Mouse (Mus musculus): Measurements from ENCODE around the gene Pcgf2. TPM values are rescaled to one million over a fixed set of nuclear protein-coding genes. Genes with fewer than 3 reads are reported as not detected.
"Not testable (repeated sequence)": the region's sequence is repeated elsewhere in the genome, so short reads cannot be mapped to it uniquely, and the experiment has no call there.

The Pcgf2 gene
- polyA plus RNA-seq, 1 experiment from 2014 or later: 19.7 TPM

- Histone ChIP-seq H3K4me2 (peak overlapping the region; percentile 89), H3K27ac (ENCODE audit: low read depth) (peak overlapping the region; percentile 85), H3K36me3 (ENCODE audit: insufficient read depth) (no peaks in the 10 kb centered on the region), H3K9me3 (ENCODE audit: low read depth, low read length) (no peaks in the 10 kb centered on the region), H3K4me1 (ENCODE audit: insufficient read depth) (peaks cover 26% of the 10 kb centered on the region), H3K4me3 (ENCODE audit: low read depth, low read length) (peak overlapping the region; percentile 88), H3K27me3 (ENCODE audit: insufficient read depth, low read length) (peaks cover 17% of the 10 kb centered on the region), H3K9ac (peak overlapping the region; percentile 89)
- ATAC-seq (ENCODE audit: insufficient read depth) (peak; percentile 86), DNase-seq (peak; percentile 86)
- under 1% methylated on average over 66 of the region's 78 CpGs for WGBS
- TF ChIP-seq CTCF (IDR thresholded peaks at IDR 0.05; ENCODE audit: low read depth): no peak
Observed at GRCm38 (mm10) chr11:97659990-97660714, 40.1 kb downstream of the Pcgf2 start.

- ATAC-seq (ENCODE audit: insufficient read depth) (no peak), DNase-seq (peak; percentile 18)
- H3K4me3 ChIP-seq (ENCODE audit: low read depth, low read length): peak overlapping the region; percentile 88
- 10% methylated on average over 13 of the region's 13 CpGs for WGBS
- H3K36me3 ChIP-seq (ENCODE audit: insufficient read depth): no peaks in the 10 kb centered on the region
- H3K9me3 ChIP-seq (ENCODE audit: low read depth, low read length): no peaks in the 10 kb centered on the region
- peaks cover 17% of the 10 kb centered on the region for H3K27me3 ChIP-seq (ENCODE audit: insufficient read depth, low read length)
- peak overlapping the region; percentile 89 for H3K4me2 ChIP-seq
- peak overlapping the region; percentile 85 for H3K27ac ChIP-seq (ENCODE audit: low read depth)
- peaks cover 22% of the 10 kb centered on the region for H3K4me1 ChIP-seq (ENCODE audit: insufficient read depth)
- peak overlapping the region; percentile 89 for H3K9ac ChIP-seq
- no peak for TF ChIP-seq CTCF (IDR thresholded peaks at IDR 0.05; ENCODE audit: low read depth)
Observed at GRCm38 (mm10) chr11:97659267-97659989, 40.9 kb downstream of the Pcgf2 start.

DNA sequence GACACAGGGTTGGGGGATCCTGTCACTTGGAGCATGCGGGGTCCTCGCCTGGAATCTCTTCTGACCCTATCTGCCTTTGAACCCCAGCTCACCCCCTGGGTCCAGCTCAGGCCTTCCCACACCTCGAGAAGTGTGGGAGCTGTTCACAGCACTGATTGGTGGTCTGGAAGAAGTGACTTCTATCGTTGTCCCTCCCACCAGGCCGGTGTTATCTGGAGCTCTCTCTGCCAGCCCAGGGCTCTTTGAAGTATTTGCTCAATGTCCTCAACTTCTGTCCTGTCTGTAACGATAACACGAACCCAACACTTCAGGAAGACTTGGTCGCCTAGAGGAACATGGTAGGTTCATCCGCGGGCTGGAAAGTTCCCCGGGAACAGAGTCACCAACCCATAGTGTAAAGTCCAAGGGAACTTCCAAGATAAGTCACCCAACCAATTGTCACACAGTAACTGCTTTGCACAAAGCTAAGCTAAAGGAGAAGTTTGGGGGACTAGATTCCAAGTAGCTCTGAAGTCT is 41.5 kb downstream of the Pcgf2 start:
- H3K4me3 ChIP-seq (ENCODE audit: low read depth, low read length): no peak overlapping the region
- no peaks in the 10 kb centered on the region for H3K9me3 ChIP-seq (ENCODE audit: low read depth, low read length)
- WGBS: 44% methylated on average over 11 of the region's 11 CpGs
- H3K36me3 ChIP-seq (ENCODE audit: insufficient read depth): no peaks in the 10 kb centered on the region
- peaks cover 22% of the 10 kb centered on the region for H3K4me1 ChIP-seq (ENCODE audit: insufficient read depth)
- H3K9ac ChIP-seq: peak overlapping the region; percentile 89
- ATAC-seq (ENCODE audit: insufficient read depth): no peak
- no peak for DNase-seq
- no peak for TF ChIP-seq CTCF (IDR thresholded peaks at IDR 0.05; ENCODE audit: low read depth)
- peak overlapping the region; percentile 89 for H3K4me2 ChIP-seq
- H3K27me3 ChIP-seq (ENCODE audit: insufficient read depth, low read length): peaks cover 17% of the 10 kb centered on the region
- H3K27ac ChIP-seq (ENCODE audit: low read depth): no peak overlapping the region

DNA sequence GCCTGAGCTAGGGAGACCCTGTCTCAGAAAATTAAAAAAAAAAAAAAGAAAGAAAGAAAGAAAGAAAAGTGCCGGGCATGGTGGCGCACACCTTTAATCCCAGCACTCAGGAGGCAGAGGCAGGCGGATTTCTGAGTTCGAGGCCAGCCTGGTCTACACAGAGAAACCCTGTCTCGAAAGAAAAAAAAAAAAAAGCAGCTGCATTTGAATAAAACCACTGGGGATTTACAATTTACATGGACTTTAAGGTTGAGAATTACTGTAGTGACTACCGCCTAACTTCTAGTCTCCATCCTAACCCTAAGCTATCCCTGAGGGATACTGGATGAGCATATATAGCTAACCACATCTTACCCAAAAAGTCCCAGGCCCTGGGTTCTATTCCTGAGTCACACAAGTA is 42.3 kb downstream of the Pcgf2 start:
- not testable (repeated sequence) for H3K9ac ChIP-seq; H3K4me3 ChIP-seq (ENCODE audit: low read depth, low read length); DNase-seq; H3K9me3 ChIP-seq (ENCODE audit: low read depth, low read length); ATAC-seq (ENCODE audit: insufficient read depth); H3K36me3 ChIP-seq (ENCODE audit: insufficient read depth); H3K4me2 ChIP-seq; H3K27ac ChIP-seq (ENCODE audit: low read depth)
- 89% methylated on average over 6 of the region's 6 CpGs for WGBS
- Histone ChIP-seq H3K4me1 (ENCODE audit: insufficient read depth) (peaks cover 22% of the 10 kb centered on the region), H3K27me3 (ENCODE audit: insufficient read depth, low read length) (peaks cover 17% of the 10 kb centered on the region)

GRCm38 (mm10) chr11:97657184-97657945 is 42.9 kb downstream of the Pcgf2 start:
- peaks cover 22% of the 10 kb centered on the region for H3K4me1 ChIP-seq (ENCODE audit: insufficient read depth)
- ATAC-seq (ENCODE audit: insufficient read depth): no peak
- 30% methylated on average over 5 of the region's 6 CpGs for WGBS
- no peak overlapping the region for H3K9ac ChIP-seq
- DNase-seq: no peak
- H3K27me3 ChIP-seq (ENCODE audit: insufficient read depth, low read length): peaks cover 15% of the 10 kb centered on the region
- no peaks in the 10 kb centered on the region for H3K36me3 ChIP-seq (ENCODE audit: insufficient read depth)
- no peaks in the 10 kb centered on the region for H3K9me3 ChIP-seq (ENCODE audit: low read depth, low read length)
- H3K27ac ChIP-seq (ENCODE audit: low read depth): no peak overlapping the region
- no peak overlapping the region for H3K4me3 ChIP-seq (ENCODE audit: low read depth, low read length)
- H3K4me2 ChIP-seq: no peak overlapping the region
- no peak for TF ChIP-seq CTCF (IDR thresholded peaks at IDR 0.05; ENCODE audit: low read depth)

DNA sequence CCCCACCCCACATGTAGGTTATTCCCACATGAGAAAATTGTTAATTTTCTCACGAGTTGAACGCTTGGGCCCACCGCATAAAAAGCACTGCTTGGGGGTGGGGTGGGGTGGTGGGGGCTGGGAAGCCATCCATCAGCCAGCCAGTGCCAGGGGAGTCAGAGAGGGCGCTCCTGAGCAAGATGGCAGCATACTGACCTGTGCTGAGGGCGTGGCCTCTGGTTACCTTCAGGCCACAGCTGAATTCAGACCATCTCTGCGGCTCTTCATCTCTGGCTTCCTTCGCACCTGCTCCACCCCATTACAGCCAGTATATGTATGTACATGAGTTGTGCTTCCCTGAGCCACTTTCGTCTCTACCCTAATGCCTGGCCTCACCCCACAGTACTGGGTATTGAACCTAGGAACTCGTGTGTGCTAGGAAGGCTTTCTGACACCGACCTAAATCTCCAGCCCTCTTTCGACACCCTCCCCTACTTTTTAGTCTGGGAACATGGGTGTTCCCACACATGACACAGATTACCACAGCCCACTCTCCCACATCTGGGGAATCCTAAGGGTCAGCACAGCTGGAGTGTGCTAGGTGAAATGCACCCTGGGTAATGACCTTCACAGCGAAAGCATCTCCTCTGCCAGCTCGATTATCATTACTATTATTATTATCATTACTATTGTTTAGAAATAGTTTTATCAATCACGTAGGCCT is 43.9 kb downstream of the Pcgf2 start:
- no peak for DNase-seq
- H3K4me3 ChIP-seq (ENCODE audit: low read depth, low read length): no peak overlapping the region
- no peak for ATAC-seq (ENCODE audit: insufficient read depth)
- peaks cover 15% of the 10 kb centered on the region for H3K4me1 ChIP-seq (ENCODE audit: insufficient read depth)
- TF ChIP-seq CTCF (IDR thresholded peaks at IDR 0.05; ENCODE audit: low read depth): no peak
- 66% methylated on average over 14 of the region's 14 CpGs for WGBS
- H3K27ac ChIP-seq (ENCODE audit: low read depth): no peak overlapping the region
- H3K4me2 ChIP-seq: no peak overlapping the region
- H3K9ac ChIP-seq: no peak overlapping the region
- H3K27me3 ChIP-seq (ENCODE audit: insufficient read depth, low read length): peaks cover 6% of the 10 kb centered on the region
- H3K9me3 ChIP-seq (ENCODE audit: low read depth, low read length): no peaks in the 10 kb centered on the region
- no peaks in the 10 kb centered on the region for H3K36me3 ChIP-seq (ENCODE audit: insufficient read depth)

All from lung, embryonic 14.5 days (tissue).